Mouse (Mus musculus): ENCODE data around the gene Hist1h4c.
"Not testable (repeated sequence)": the region's sequence is repeated elsewhere in the genome, so short reads cannot be mapped to it uniquely, and the experiment has no call there.

Gene Hist1h4c

GRCm38 (mm10) chr13:23693856-23694440 lies 4.3 kb downstream of the Hist1h4c start:
- no peak for DNase-seq

- no peak for DNase-seq
Measured at GRCm38 (mm10) chr13:23689459-23689858, 8.8 kb downstream of the Hist1h4c start.

- DNase-seq = no peak
Measured at GRCm38 (mm10) chr13:23688956-23689355, 9.3 kb downstream of the Hist1h4c start.

- DNase-seq = no peak
Measured at GRCm38 (mm10) chr13:23687907-23688306, 10.3 kb downstream of the Hist1h4c start.

- DNase-seq = no peak
Measured at GRCm38 (mm10) chr13:23687181-23687580, 11.1 kb downstream of the Hist1h4c start.

- DNase-seq = no peak
Measured at GRCm38 (mm10) chr13:23685966-23686365, 12.3 kb downstream of the Hist1h4c start.

GRCm38 (mm10) chr13:23685121-23685861 lies 13.0 kb downstream of the Hist1h4c start:
- no peak for DNase-seq

- DNase-seq = peak; percentile 26
Measured at GRCm38 (mm10) chr13:23684295-23684945, 13.8 kb downstream of the Hist1h4c start.

- DNase-seq = peak; percentile 75
Measured at GRCm38 (mm10) chr13:23683755-23684281, 14.4 kb downstream of the Hist1h4c start, which contains the start of the genes Hist1h2ac and Hist1h2bc. TSS of gene Hist1h2ac (minus strand) at chr13:23683948. TSS of gene Hist1h2bc (plus strand) at chr13:23684199.

- DNase-seq = not testable (repeated sequence)
Measured at GRCm38 (mm10) chr13:23682947-23683754, 15.1 kb downstream of the Hist1h4c start.

GRCm38 (mm10) chr13:23682623-23682946 lies 15.7 kb downstream of the Hist1h4c start:
- no peak for DNase-seq

- DNase-seq = no peak
Measured at GRCm38 (mm10) chr13:23681990-23682582, 16.2 kb downstream of the Hist1h4c start.

- DNase-seq = no peak
Measured at GRCm38 (mm10) chr13:23662536-23662935, 35.7 kb downstream of the Hist1h4c start.

- DNase-seq = no peak
Measured at GRCm38 (mm10) chr13:23659636-23660366, 38.5 kb downstream of the Hist1h4c start.

All from cerebellum, adult 8-10 months (tissue).